Mouse (Mus musculus) forebrain, embryonic 13.5 days (tissue): ENCODE measurements around the gene Gnpat. TPM values are rescaled to one million over a fixed set of nuclear protein-coding genes. Genes with fewer than 3 reads are reported as not detected.

ENCODE experiments used
- ATAC-seq: fragments of 200-750 bp; cut with Nextera tagmentation; 2 replicates; pipeline ENCODE4 v1.8.0; 2017
- H3K27ac ChIP-seq: fragments of 300-500 bp; sonication (generic); 2 replicates; pipeline ENCODE4 v1.5.1; 2015; ENCODE audit warnings: inconsistent platforms, mild to moderate bottlenecking, moderate library complexity
- H3K27me3 ChIP-seq: fragments of 300-500 bp; sonication (generic); 2 replicates; pipeline ENCODE4 v1.6.1; 2015; ENCODE audit warnings: mild to moderate bottlenecking, inconsistent platforms
- H3K36me3 ChIP-seq: fragments of 300-500 bp; sonication (generic); 2 replicates; pipeline ENCODE4 v1.6.1; 2015; ENCODE audit warnings: mild to moderate bottlenecking, inconsistent platforms; ENCODE audit not compliant: poor library complexity, severe bottlenecking
- H3K4me1 ChIP-seq: fragments of 300-500 bp; sonication (generic); 2 replicates; pipeline ENCODE4 v1.6.1; 2015; ENCODE audit warnings: inconsistent platforms
- H3K4me2 ChIP-seq: fragments of 300-500 bp; sonication (generic); 2 replicates; pipeline ENCODE4 v1.6.1; 2015; ENCODE audit warnings: inconsistent platforms, mild to moderate bottlenecking, moderate library complexity
- H3K4me3 ChIP-seq: fragments of 300-500 bp; sonication (generic); 2 replicates; pipeline ENCODE4 v1.5.1; 2015; ENCODE audit warnings: mild to moderate bottlenecking, inconsistent platforms
- H3K9ac ChIP-seq: fragments of 300-500 bp; sonication (generic); 2 replicates; pipeline ENCODE4 v1.6.1; 2015; ENCODE audit warnings: mild to moderate bottlenecking, inconsistent platforms
- H3K9me3 ChIP-seq: fragments of 300-500 bp; sonication (generic); replicated peaks from 2 replicates; pipeline ENCODE4 v1.6.1; 2016; ENCODE audit warnings: inconsistent platforms
- WGBS: fragments of 180-500 bp; shearing (Covaris S2); methylation state at CpG from one replicate; pipeline ENCODE4 v1.1.7; 2015; 5-methylcytosine and 5-hydroxymethylcytosine counted together
- polyA plus RNA-seq: library from polyadenylated mRNA; unstranded; fragments of >200 nt; fragmentation: Nextera tagmentation; extraction: Ambion mirVana; gene quantifications from 2 replicates; pipeline ENCODE4 v1.2.1, GENCODE M21; 2015

Gene Gnpat
- polyA plus RNA-seq, 1 experiment from 2014 or later: 100 TPM

DNA sequence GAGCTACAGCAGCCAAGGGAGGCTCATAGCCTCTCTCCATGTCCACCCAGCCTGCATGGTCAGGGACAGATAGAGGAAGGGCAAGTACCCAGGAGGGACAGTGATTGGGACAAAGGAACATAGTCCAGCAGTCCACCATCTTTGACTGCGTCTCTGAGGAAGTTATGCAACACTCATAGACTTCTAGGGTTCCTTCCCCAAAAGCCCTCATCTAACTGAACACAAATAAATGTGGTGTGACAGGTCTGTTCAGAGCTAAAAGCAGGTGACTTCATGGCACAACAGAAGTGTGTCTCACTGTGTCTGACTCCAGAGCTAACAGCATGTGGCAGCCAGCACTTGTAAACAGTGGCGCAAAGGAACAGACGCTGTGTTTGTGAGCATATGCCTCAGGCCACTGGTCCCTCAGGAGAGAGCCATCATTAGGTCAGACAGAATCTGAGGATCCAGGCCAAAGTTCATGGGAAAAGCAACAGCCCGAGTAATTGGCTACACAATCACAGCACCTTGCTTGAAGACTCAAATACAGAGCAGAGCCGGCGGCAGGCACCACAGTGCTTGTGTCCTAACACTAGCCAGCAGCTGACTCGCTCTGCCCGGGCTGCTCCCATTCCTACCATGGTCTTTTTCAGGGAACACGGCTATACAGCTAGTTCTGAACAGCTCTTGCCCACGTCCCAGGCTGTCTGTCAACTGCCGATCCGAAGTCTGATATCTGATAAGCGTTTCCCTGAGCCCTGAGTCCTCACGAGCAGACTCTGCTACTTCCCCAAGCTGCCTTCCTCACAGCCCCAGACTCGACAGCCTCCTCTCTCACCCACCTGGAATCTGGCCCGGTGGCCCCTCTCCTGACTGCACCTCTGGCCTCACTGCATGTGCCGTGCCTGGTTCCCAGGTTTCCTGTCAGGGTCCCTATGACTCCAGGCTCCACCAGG, 49.4 kb downstream of the Gnpat start:
- Histone ChIP-seq H3K4me3 (no peak overlapping the region), H3K36me3 (peaks cover 83% of the 10 kb centered on the region)
- no peak for ATAC-seq

DNA sequence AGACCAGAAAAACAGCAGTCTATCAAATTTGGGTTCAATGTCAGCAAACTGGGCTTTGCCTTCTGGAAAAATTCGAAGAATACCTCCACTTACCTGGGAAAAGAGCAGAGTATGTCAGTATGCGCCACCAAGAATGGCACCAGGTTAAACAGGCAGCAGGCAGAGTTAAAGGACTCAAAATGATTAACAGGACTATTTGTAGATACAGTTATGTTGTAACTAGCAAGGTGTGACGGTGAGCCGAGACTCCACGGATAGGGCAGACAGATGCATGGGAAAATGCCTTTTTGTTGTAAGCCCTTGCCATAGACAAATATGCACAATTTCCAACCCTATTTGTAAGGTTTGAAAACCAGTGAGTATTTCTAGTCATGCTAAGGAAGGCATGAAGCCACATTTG, 51.2 kb downstream of the Gnpat start:
- Histone ChIP-seq H3K9ac (no peak overlapping the region), H3K36me3 (peaks cover 64% of the 10 kb centered on the region), H3K4me1 (peaks cover 15% of the 10 kb centered on the region), H3K27me3 (no peaks in the 10 kb centered on the region), H3K27ac (no peak overlapping the region), H3K4me3 (no peak overlapping the region), H3K9me3 (no peaks in the 10 kb centered on the region), H3K4me2 (no peak overlapping the region)
- WGBS: 99% methylated on average over 5 of the region's 5 CpGs
- ATAC-seq: no peak

More for the DNA sequence above, 49.4 kb downstream of the Gnpat start:
- Histone ChIP-seq H3K27me3 (no peaks in the 10 kb centered on the region), H3K4me1 (no peaks in the 10 kb centered on the region), H3K27ac (no peak overlapping the region), H3K9me3 (no peaks in the 10 kb centered on the region), H3K9ac (no peak overlapping the region), H3K4me2 (no peak overlapping the region)
- 89% methylated on average over 17 of the region's 17 CpGs for WGBS

DNA sequence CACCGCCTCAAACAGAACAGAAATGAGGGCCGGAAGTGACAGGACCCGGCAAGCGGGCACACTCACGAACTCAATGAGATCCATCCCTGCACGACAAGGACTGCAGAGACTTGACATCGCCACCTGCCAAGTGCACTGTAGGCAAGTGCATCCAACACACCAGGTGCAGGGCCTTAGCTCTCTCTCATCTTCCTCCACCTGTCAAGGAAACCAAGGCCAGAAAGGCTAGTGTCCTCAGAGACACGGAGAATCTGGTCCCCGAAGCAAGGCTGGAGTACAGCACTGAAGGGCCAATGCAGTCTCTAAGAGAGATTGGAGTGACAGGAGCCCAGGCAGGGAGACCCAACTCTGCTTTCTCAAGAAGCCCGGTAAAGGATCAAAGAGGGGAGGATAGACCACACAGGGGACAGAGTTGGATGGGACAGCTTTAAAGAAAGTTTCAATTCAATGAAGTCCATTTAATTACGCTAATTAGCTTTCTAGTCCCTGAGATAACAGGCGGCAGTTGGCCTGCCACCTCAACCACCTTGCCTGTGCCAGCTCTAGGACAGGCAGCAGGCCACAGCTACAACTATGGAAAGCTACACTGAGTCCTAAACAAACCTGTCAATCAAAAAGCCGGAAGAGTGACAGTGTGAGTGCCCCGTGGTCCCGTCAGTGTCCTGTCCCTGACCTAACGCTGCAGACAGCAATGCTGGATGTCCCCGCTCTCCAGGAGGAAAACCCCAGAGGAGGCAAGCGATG, 55.1 kb downstream of the Gnpat start:
- H3K9ac ChIP-seq: no peak overlapping the region
- H3K4me2 ChIP-seq: no peak overlapping the region
- no peak overlapping the region for H3K4me3 ChIP-seq
- peaks cover 15% of the 10 kb centered on the region for H3K4me1 ChIP-seq
- no peak for ATAC-seq
- H3K27me3 ChIP-seq: no peaks in the 10 kb centered on the region
- no peaks in the 10 kb centered on the region for H3K9me3 ChIP-seq
- 78% methylated on average over 18 of the region's 18 CpGs for WGBS
- no peak overlapping the region for H3K27ac ChIP-seq
- peaks cover 26% of the 10 kb centered on the region for H3K36me3 ChIP-seq

DNA sequence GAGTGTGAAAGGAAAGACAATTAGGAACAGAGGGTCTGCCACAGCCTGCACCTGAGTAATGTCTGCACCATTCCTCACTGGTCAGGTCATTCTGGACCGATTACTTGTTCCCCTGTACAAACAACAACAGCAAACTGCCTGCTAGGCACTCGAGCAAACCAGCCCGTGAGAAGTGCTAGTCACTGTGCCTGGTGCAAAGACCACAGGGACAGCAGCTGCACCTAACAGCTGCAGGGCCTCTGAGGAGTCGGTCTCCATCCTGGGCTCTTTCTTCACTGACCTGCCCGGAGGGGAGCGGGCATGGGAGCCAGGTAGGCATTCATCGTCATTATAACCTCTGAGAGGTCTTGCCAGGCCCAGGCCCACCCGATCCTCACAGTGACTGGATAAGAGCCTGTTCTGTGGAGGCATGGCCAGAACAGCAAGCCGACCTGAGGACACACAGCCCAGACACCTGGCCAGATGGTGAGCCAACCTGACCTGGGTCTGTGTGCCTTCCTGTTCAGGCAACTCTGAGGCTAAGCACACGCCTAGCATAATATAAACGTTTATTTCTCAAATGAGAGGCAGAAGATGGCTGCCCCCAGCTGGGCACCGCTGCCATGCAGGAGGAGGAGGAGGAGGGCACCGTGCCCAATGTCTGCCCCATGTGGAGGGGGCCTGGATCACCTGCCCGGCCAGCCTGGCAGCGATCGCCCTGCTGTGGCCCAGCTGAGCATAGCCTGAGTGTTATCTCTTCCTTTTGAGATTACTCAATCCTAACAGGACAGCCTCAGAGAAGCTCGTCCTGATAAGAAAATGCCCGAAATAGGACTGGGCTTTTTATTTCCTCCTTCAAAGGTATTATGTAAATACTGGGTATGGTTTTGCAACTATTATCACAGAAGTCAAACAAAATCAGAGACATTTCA, 58.8 kb downstream of the Gnpat start:
- Histone ChIP-seq H3K4me1 (peaks cover 18% of the 10 kb centered on the region), H3K4me2 (no peak overlapping the region), H3K4me3 (no peak overlapping the region), H3K9ac (no peak overlapping the region), H3K36me3 (peaks cover 22% of the 10 kb centered on the region), H3K27ac (no peak overlapping the region), H3K9me3 (no peaks in the 10 kb centered on the region), H3K27me3 (no peaks in the 10 kb centered on the region)
- no peak for ATAC-seq
- 87% methylated on average over 18 of the region's 18 CpGs for WGBS

DNA sequence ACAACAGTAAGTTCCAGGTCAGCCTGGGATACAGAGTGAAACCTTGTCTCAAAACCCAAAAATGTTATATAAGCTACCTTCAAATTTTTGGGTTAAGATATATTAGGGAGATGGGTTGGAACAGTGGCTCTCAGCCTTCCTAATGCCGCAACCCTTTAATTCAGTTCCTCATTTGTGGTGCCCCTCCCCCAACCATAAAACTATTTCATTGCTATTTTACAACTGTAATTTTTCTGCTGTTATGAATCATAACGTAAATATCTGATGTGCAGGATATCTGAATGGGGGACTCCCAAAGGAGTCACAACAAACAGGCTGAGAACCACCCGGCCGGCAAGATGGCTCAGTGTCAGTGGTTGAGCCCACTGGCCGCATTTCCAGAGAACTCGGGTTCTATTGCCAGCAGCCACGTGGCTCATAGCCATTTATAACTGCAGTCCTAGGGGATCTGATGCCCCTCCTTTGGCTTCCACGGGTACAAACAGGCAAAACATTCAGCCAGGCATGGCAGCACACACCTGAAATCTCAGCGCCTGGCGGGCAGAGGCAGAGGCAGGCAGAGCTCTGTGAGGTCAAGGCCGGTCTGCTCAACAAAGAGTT, 59.8 kb downstream of the Gnpat start:
- no peak overlapping the region for H3K4me3 ChIP-seq
- H3K36me3 ChIP-seq: peaks cover 23% of the 10 kb centered on the region
- no peak overlapping the region for H3K27ac ChIP-seq
- H3K9me3 ChIP-seq: no peaks in the 10 kb centered on the region
- H3K4me1 ChIP-seq: peaks cover 20% of the 10 kb centered on the region
- H3K9ac ChIP-seq: no peak overlapping the region
- WGBS: 91% methylated on average over 11 of the region's 11 CpGs
- H3K4me2 ChIP-seq: no peak overlapping the region
- H3K27me3 ChIP-seq: no peaks in the 10 kb centered on the region
- ATAC-seq: no peak

DNA sequence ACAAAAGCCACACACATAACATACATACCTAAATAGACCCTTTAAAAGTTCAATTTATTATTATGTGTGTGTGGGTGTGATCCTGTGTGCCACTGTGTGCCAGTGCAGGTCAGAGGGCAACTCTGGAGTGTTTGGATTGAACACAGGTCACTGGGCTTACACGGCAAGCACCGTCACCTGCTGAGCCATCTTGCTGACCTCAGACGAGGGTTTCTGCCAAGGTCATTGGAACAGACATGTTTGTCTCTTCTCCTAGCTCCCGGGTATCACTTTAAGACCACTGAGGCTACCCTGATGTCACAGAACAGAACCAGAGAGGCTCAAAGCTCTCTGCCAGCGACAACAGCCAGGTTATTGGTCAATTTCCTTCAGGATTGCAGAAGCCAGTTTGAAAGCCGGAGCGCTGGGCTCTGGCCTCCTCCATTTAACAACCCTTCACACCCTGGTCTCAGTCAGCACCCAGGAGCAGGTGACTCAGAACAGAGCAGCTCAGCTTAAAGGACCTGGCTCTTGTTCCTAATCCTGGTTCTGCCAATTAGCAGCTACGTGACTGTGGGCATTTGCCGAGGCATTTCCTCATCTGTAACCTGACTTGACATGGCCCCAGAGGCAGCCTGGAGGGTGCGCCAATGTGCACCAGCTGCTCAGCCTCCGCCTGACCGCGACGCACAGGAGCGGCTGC, 61.3 kb downstream of the Gnpat start:
- no peak overlapping the region for H3K9ac ChIP-seq
- 88% methylated on average over 15 of the region's 15 CpGs for WGBS
- no peaks in the 10 kb centered on the region for H3K27me3 ChIP-seq
- no peak overlapping the region for H3K4me2 ChIP-seq
- peaks cover 29% of the 10 kb centered on the region for H3K36me3 ChIP-seq
- H3K4me1 ChIP-seq: peaks cover 6% of the 10 kb centered on the region; the same call in 1 of the 2 replicates
- H3K27ac ChIP-seq: no peak overlapping the region
- H3K9me3 ChIP-seq: no peaks in the 10 kb centered on the region
- H3K4me3 ChIP-seq: no peak overlapping the region
- no peak for ATAC-seq

DNA sequence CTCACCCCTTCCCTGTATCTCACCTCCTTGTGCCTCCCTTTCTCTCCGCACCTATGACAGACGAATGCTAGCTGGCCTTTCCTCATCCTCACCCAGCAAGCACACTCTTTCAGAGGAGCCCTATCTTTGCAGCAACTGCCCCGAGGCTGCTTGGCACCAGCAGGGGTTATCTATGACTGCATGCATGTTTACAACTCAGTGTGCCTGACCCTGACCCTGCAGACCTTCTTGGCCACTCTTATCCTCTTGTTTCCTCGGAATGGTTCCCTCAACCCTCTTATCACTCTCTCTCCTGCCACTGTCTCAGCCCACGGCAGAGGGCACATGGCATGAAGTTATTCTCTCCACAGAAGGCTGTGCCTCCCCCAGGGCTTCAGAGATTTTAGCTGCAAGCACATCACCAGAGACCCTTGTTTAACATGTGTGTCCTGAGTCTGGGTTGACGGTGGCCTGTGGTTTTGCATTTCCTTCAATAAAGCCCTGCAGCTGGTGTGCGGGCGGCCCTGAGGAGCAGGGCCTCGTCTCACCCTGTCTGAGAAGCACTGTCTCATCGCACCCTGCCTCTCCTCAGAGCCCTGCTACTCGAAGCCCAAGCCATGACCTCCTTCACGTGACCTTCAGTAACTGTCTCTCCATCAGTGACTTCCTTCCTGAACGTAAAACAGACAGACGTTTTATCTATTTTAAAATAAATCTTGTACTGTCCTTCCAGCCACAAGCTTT, 62.9 kb downstream of the Gnpat start:
- H3K9ac ChIP-seq: no peak overlapping the region
- ATAC-seq: no peak
- no peak overlapping the region for H3K27ac ChIP-seq
- H3K4me3 ChIP-seq: no peak overlapping the region
- no peak overlapping the region for H3K4me2 ChIP-seq
- H3K4me1 ChIP-seq: peaks cover 6% of the 10 kb centered on the region; the same call in 1 of the 2 replicates
- no peaks in the 10 kb centered on the region for H3K9me3 ChIP-seq
- H3K36me3 ChIP-seq: peaks cover 29% of the 10 kb centered on the region
- no peaks in the 10 kb centered on the region for H3K27me3 ChIP-seq
- 95% methylated on average over 14 of the region's 14 CpGs for whole genome bisulfite sequencing

DNA sequence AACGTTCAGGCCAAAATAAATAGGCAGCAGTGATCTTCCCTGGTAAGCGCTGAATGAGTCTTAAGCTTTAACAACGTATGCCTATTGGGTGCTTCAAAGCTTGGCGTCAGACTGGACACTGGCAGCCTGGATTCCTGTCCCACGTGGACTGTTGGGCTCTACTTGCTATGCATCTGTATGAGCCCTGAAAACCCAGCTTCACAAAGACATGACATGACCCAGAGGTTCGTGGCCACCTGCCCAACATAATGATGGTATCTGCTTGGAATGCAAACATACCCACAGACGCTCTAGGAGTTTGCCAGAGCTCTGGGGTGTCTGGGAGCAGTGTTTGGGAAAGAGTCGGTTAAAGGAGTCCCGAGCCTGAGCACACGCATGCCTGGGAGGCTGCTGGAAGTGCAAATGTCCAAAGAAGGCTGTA, 63.5 kb downstream of the Gnpat start:
- no peak for ATAC-seq
- Histone ChIP-seq H3K4me3 (no peak overlapping the region), H3K36me3 (peaks cover 29% of the 10 kb centered on the region), H3K9me3 (0 out of 2 replicates have a peak, but pooled peaks cover 4% of the 10 kb centered on the region), H3K27ac (no peak overlapping the region), H3K27me3 (no peaks in the 10 kb centered on the region), H3K4me1 (peaks cover 6% of the 10 kb centered on the region; the same call in 1 of the 2 replicates), H3K4me2 (no peak overlapping the region), H3K9ac (no peak overlapping the region)
- WGBS: 86% methylated on average over 10 of the region's 10 CpGs

DNA sequence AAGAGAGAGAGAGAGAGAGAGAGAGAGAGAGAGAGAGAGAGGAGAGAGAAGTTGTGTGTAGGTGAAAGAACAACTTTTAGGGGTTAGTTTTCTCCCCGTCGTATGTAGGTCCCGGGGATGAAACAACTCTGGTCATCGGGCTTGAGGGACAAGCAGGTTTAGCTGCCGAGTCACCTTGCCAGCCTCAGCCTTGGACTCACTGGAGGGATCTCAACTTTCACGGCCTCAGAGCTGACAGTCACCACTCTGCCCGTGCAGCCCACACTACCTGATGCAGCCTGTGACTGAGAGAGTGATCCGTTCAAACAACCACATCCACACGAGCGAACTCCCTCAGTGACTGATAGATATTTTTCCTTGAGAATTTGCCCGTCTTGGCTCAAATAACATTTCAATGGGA, 66.2 kb downstream of the Gnpat start:
- Histone ChIP-seq H3K27ac (no peak overlapping the region), H3K9ac (no peak overlapping the region), H3K27me3 (no peaks in the 10 kb centered on the region), H3K4me2 (no peak overlapping the region), H3K4me1 (0 out of 2 replicates have a peak, but pooled peaks cover 6% of the 10 kb centered on the region), H3K36me3 (peaks cover 29% of the 10 kb centered on the region), H3K9me3 (0 out of 2 replicates have a peak, but pooled peaks cover 5% of the 10 kb centered on the region), H3K4me3 (no peak overlapping the region)
- no peak for ATAC-seq
- WGBS: 93% methylated on average over 11 of the region's 11 CpGs

DNA sequence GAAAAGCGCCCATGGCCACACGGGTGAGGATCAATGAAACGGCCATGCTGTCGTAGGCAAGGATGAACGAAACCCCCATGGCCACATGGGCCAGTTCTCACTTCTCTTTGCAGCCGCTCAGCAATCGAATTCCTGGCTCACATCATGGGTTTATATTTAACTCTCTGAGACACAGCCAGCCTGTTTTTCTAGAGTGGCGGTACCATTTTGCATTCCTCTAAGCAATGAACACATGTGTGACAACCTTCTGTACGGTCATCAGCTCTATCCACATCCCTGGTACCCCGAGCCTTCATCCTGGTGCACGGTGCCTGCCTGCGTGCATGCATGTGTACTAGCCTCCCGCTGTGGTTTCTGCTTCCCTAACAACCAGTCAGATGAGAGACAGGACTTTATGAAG, 67.3 kb downstream of the Gnpat start:
- Histone ChIP-seq H3K36me3 (peaks cover 20% of the 10 kb centered on the region), H3K9me3 (0 out of 2 replicates have a peak, but pooled peaks cover 5% of the 10 kb centered on the region), H3K4me1 (0 out of 2 replicates have a peak, but pooled peaks cover 6% of the 10 kb centered on the region), H3K4me2 (no peak overlapping the region), H3K4me3 (no peak overlapping the region), H3K27me3 (no peaks in the 10 kb centered on the region), H3K9ac (no peak overlapping the region), H3K27ac (no peak overlapping the region)
- 91% methylated on average over 13 of the region's 13 CpGs for WGBS
- no peak for ATAC-seq
